Mouse (Mus musculus) spleen, adult 2 months (tissue): ENCODE data around the gene Rps27l.

Source experiments
- CTCF ChIP-seq: fragments of 200-500 bp; IDR thresholded peaks from 2 replicates; pipeline ENCODE4 v1.5.1; 2011; ENCODE audit warnings: mild to moderate bottlenecking, inconsistent platforms; ENCODE audit not compliant: insufficient read depth, insufficient read length, insufficient replicate concordance; ENCODE audit errors: extremely low read depth
- POLR2A ChIP-seq: fragments of 200-500 bp; IDR thresholded peaks from 2 replicates; pipeline ENCODE4 v1.6.1; 2011; ENCODE audit warnings: low read depth, low read length, inconsistent platforms

GRCm38 (mm10) chr9:66899072-66899471 is 46.8 kb upstream of the Rps27l start:
- TF ChIP-seq CTCF (no peak), POLR2A (no peak)
